Mouse (Mus musculus): Measurements from ENCODE around the gene Wdfy2.
"Not testable (repeated sequence)": the region's sequence is repeated elsewhere in the genome, so short reads cannot be mapped to it uniquely, and the experiment has no call there.

Wdfy2 gene

GRCm38 (mm10) chr14:62837641-62838252 is at the start of gene Wdfy2:
Gene Wdfy2, plus strand, starts transcription at chr14:62837678.
- DNase-seq (ENCODE audit: low spot score): peak; percentile 59

- DNase-seq (ENCODE audit: low spot score): no peak
These were observed 48.2 kb upstream of the Wdfy2 start for GRCm38 (mm10) chr14:62789282-62789681.

- no peak for DNase-seq (ENCODE audit: low spot score)
These were observed 41.8 kb upstream of the Wdfy2 start for GRCm38 (mm10) chr14:62795719-62796118.

GRCm38 (mm10) chr14:62798608-62799101 is 38.8 kb upstream of the Wdfy2 start:
- no peak for DNase-seq (ENCODE audit: low spot score)

- no peak for DNase-seq (ENCODE audit: low spot score)
These were observed 36.7 kb upstream of the Wdfy2 start for GRCm38 (mm10) chr14:62800791-62801190.

GRCm38 (mm10) chr14:62803204-62803603 is 34.3 kb upstream of the Wdfy2 start:
- no peak for DNase-seq (ENCODE audit: low spot score)

- DNase-seq (ENCODE audit: low spot score): no peak
These were observed 30.6 kb upstream of the Wdfy2 start for GRCm38 (mm10) chr14:62806921-62807320.

GRCm38 (mm10) chr14:62808661-62809523 is 28.6 kb upstream of the Wdfy2 start:
- no peak for DNase-seq (ENCODE audit: low spot score)

GRCm38 (mm10) chr14:62812765-62813164 is 24.7 kb upstream of the Wdfy2 start:
- no peak for DNase-seq (ENCODE audit: low spot score)

GRCm38 (mm10) chr14:62814567-62814966 is 22.9 kb upstream of the Wdfy2 start:
- DNase-seq (ENCODE audit: low spot score): no peak

GRCm38 (mm10) chr14:62816827-62817226 is 20.7 kb upstream of the Wdfy2 start:
- DNase-seq (ENCODE audit: low spot score): no peak

GRCm38 (mm10) chr14:62825575-62826332 is 11.7 kb upstream of the Wdfy2 start:
- DNase-seq (ENCODE audit: low spot score): no peak

- DNase-seq (ENCODE audit: low spot score): no peak
These were observed 8.2 kb upstream of the Wdfy2 start for GRCm38 (mm10) chr14:62829291-62829690.

GRCm38 (mm10) chr14:62831691-62832275 is 5.7 kb upstream of the Wdfy2 start:
- DNase-seq (ENCODE audit: low spot score): no peak

- no peak for DNase-seq (ENCODE audit: low spot score)
These were observed 4.4 kb upstream of the Wdfy2 start for GRCm38 (mm10) chr14:62833036-62833435.

- DNase-seq (ENCODE audit: low spot score): no peak
These were observed 3.9 kb upstream of the Wdfy2 start for GRCm38 (mm10) chr14:62833541-62833940.

- DNase-seq (ENCODE audit: low spot score): not testable (repeated sequence)
These were observed 1.7 kb upstream of the Wdfy2 start for GRCm38 (mm10) chr14:62835737-62836136.

- peak; percentile 77 for DNase-seq (ENCODE audit: low spot score)
These were observed 395 bp upstream of the Wdfy2 start for GRCm38 (mm10) chr14:62836926-62837640.

- no peak for DNase-seq (ENCODE audit: low spot score)
These were observed 858 bp downstream of the Wdfy2 start for GRCm38 (mm10) chr14:62838336-62838735.

- no peak for DNase-seq (ENCODE audit: low spot score)
These were observed 4.2 kb downstream of the Wdfy2 start for GRCm38 (mm10) chr14:62841726-62842125.

GRCm38 (mm10) chr14:62842495-62842894 is 5.0 kb downstream of the Wdfy2 start:
- DNase-seq (ENCODE audit: low spot score): no peak

Measured in ovary, postnatal 10 days (tissue).